Mouse (Mus musculus) testis, postnatal 10 days (tissue): ENCODE measurements at regions not wholly inside any gene's neighbourhood (a gene's known extent, or its start where the extent isn't known, plus 50 kb on each side); places are given as distances from the start of the nearest gene placed in this dataset.

Source experiments
- DNase-seq: peaks from one replicate; pipeline ENCODE4 v3.0.0; 2021; ENCODE audit warnings: low spot score

DNA sequence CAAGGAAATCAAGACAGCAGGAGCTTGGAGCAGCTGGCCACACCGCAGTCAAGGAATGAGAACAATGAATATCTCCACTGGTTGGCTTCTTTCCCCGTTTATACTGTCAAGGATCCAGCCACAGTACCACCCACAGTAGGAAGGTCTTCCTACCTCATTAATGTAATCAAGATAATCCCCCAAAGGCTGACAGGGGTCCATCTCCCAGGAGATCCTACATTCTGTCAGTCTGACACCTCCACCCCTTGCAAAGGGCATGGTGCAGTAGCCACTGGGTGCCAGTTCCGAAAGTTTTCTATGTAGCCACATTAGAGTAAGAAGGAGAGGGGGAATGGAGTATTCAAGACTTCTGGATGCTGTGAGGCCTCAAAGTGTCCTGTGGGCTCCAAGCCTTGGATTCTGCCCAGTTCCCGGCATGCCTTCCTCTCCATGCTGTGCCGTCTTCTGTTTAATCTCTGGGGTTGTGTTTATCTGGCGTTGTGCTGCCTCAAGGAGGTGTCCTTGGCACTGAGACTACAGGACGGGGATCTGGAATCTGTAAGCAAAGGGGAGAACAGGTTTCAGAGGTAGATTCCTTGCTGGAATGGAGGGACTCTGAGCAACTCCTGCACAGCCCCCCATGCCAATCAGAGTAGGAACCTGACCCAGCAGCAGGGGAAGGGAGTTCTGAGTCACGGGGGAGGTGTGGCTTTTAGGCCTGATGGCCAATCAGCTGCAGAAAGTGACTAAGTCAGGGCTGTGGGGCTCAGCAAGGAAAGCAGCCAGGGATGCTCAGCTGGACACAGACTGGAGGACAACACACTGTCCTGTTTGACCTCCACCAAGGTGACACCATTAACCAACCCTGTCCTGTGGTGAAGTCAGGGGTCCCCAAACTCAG, 77.3 kb upstream of the Wscd1 start:
- no peak for DNase-seq

GRCm38 (mm10) chr11:71674319-71674718, 75.4 kb upstream of the Wscd1 start:
- DNase-seq, result peak; percentile 80

DNA sequence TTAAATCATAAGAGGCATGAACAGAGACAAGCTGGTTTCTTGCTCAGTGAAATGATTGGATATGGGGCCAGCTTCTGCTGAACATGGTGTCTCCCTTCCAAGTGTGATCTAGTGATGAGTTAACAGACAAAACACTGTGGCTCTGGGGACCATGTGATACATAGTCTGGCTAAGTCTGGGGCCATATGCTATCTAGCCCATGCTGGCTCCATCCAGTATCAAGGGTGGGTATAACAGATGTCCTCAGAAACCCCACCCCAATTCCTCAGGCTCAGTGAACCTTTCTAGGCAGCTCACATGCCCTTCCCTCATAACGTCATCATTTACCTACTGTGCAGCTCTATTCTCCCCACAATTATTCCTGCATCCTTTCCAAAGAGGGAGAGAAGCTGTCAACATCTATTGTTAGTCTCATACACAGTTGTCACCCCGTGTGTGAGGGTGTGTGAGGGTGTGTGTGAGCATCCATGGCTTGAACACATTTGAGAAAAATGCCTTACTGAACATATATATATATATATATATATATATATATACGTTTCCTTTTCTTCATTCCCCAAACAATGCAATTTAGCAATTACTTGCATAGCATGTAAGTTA, 73.9 kb upstream of the Wscd1 start:
- no peak for DNase-seq

GRCm38 (mm10) chr11:71697017-71697416, 52.7 kb upstream of the Wscd1 start:
- no peak for DNase-seq

- no peak for DNase-seq
Measured at GRCm38 (mm10) chr11:71698836-71699235, 50.9 kb upstream of the Wscd1 start.
